Mouse (Mus musculus) kidney, embryonic 15.5 days (tissue): Measurements from ENCODE around the gene Trpm3. TPM values are rescaled to one million over a fixed set of nuclear protein-coding genes. Genes with fewer than 3 reads are reported as not detected.

Experiments used
- ATAC-seq: fragments of 200-750 bp; cut with Nextera tagmentation; replicated peaks from 2 replicates; pipeline ENCODE4 v1.8.0; 2017; ENCODE audit warnings: moderate TSS enrichment; ENCODE audit not compliant: low FRiP score
- H3K27ac ChIP-seq: fragments of 300-500 bp; sonication (generic); 2 replicates; pipeline ENCODE4 v1.5.1; 2015; ENCODE audit warnings: mild to moderate bottlenecking, inconsistent platforms
- H3K27me3 ChIP-seq: fragments of 300-500 bp; sonication (generic); 2 replicates; pipeline ENCODE4 v1.6.1; 2015; ENCODE audit warnings: inconsistent platforms
- H3K36me3 ChIP-seq: fragments of 300-500 bp; sonication (generic); 2 replicates; pipeline ENCODE4 v1.6.1; 2015; ENCODE audit warnings: inconsistent platforms
- H3K4me1 ChIP-seq: fragments of 300-500 bp; sonication (generic); 2 replicates; pipeline ENCODE4 v1.6.1; 2015; ENCODE audit warnings: inconsistent platforms
- H3K4me2 ChIP-seq: fragments of 300-500 bp; sonication (generic); 2 replicates; pipeline ENCODE4 v1.6.1; 2015; ENCODE audit warnings: moderate library complexity, mild to moderate bottlenecking, inconsistent platforms
- H3K4me3 ChIP-seq: fragments of 300-500 bp; sonication (generic); replicated peaks from 2 replicates; pipeline ENCODE4 v1.5.1; 2015; ENCODE audit warnings: mild to moderate bottlenecking, inconsistent platforms
- H3K9ac ChIP-seq: fragments of 300-500 bp; sonication (generic); 2 replicates; pipeline ENCODE4 v1.6.1; 2015; ENCODE audit warnings: mild to moderate bottlenecking, inconsistent platforms
- H3K9me3 ChIP-seq: fragments of 300-500 bp; sonication (generic); replicated peaks from 2 replicates; pipeline ENCODE4 v1.6.1; 2016; ENCODE audit warnings: inconsistent platforms
- WGBS: fragments of 180-500 bp; shearing (Covaris S2); methylation state at CpG from one replicate; pipeline ENCODE4 v1.1.7; 2015; ENCODE audit warnings: mixed read lengths; 5-methylcytosine and 5-hydroxymethylcytosine counted together
- polyA plus RNA-seq: library from polyadenylated mRNA; unstranded; fragments of >200 nt; fragmentation: Nextera tagmentation; extraction: Ambion mirVana; gene quantifications from 2 replicates; pipeline ENCODE4 v1.2.1, GENCODE M21; 2015

Trpm3 gene
- polyA plus RNA-seq, 1 experiment from 2014 or later: 3.5 TPM

- WGBS: 78% methylated on average over 9 of the region's 9 CpGs
- no peaks in the 10 kb centered on the region for H3K9me3 ChIP-seq
- no peak overlapping the region for H3K4me3 ChIP-seq
- H3K9ac ChIP-seq: no peak overlapping the region
- H3K4me1 ChIP-seq: no peaks in the 10 kb centered on the region
- H3K36me3 ChIP-seq: no peaks in the 10 kb centered on the region
- ATAC-seq: no peak
- no peak overlapping the region for H3K4me2 ChIP-seq
- H3K27ac ChIP-seq: no peak overlapping the region
- H3K27me3 ChIP-seq: no peaks in the 10 kb centered on the region
Observed at GRCm38 (mm10) chr19:22926753-22927152, 787.9 kb downstream of the Trpm3 start.

- no peak for ATAC-seq
- H3K9ac ChIP-seq: no peak overlapping the region
- no peak overlapping the region for H3K4me3 ChIP-seq
- H3K27me3 ChIP-seq: no peaks in the 10 kb centered on the region
- H3K4me2 ChIP-seq: no peak overlapping the region
- WGBS: 93% methylated on average over 6 of the region's 6 CpGs
- H3K36me3 ChIP-seq: no peaks in the 10 kb centered on the region
- no peaks in the 10 kb centered on the region for H3K9me3 ChIP-seq
- no peaks in the 10 kb centered on the region for H3K4me1 ChIP-seq
- H3K27ac ChIP-seq: no peak overlapping the region
Observed at GRCm38 (mm10) chr19:22928366-22928765, 789.5 kb downstream of the Trpm3 start.

- ATAC-seq: no peak
- Histone ChIP-seq H3K27ac (no peak overlapping the region), H3K36me3 (no peaks in the 10 kb centered on the region), H3K27me3 (no peaks in the 10 kb centered on the region), H3K4me1 (no peaks in the 10 kb centered on the region), H3K9me3 (no peaks in the 10 kb centered on the region), H3K4me2 (no peak overlapping the region), H3K9ac (no peak overlapping the region), H3K4me3 (no peak overlapping the region)
- 79% methylated on average over 6 of the region's 6 CpGs for WGBS
Observed at GRCm38 (mm10) chr19:22929768-22930167, 790.9 kb downstream of the Trpm3 start.

GRCm38 (mm10) chr19:22930368-22930834 is 791.6 kb downstream of the Trpm3 start:
- Histone ChIP-seq H3K4me2 (no peak overlapping the region), H3K36me3 (no peaks in the 10 kb centered on the region), H3K9me3 (no peaks in the 10 kb centered on the region), H3K9ac (no peak overlapping the region), H3K27me3 (no peaks in the 10 kb centered on the region), H3K27ac (no peak overlapping the region), H3K4me3 (no peak overlapping the region), H3K4me1 (no peaks in the 10 kb centered on the region)
- no peak for ATAC-seq
- WGBS: 62% methylated on average over 7 of the region's 7 CpGs

GRCm38 (mm10) chr19:22931006-22931405 is 792.2 kb downstream of the Trpm3 start:
- H3K4me1 ChIP-seq: no peaks in the 10 kb centered on the region
- no peak overlapping the region for H3K27ac ChIP-seq
- H3K9me3 ChIP-seq: no peaks in the 10 kb centered on the region
- H3K4me2 ChIP-seq: no peak overlapping the region
- 87% methylated on average over 6 of the region's 6 CpGs for WGBS
- H3K9ac ChIP-seq: no peak overlapping the region
- no peak for ATAC-seq
- no peak overlapping the region for H3K4me3 ChIP-seq
- no peaks in the 10 kb centered on the region for H3K36me3 ChIP-seq
- H3K27me3 ChIP-seq: no peaks in the 10 kb centered on the region

GRCm38 (mm10) chr19:22935067-22935466 is 796.2 kb downstream of the Trpm3 start:
- 82% methylated on average over 3 of the region's 3 CpGs for WGBS
- H3K27ac ChIP-seq: no peak overlapping the region
- no peaks in the 10 kb centered on the region for H3K9me3 ChIP-seq
- H3K4me2 ChIP-seq: no peak overlapping the region
- no peaks in the 10 kb centered on the region for H3K36me3 ChIP-seq
- no peak overlapping the region for H3K9ac ChIP-seq
- H3K4me1 ChIP-seq: peaks cover 8% of the 10 kb centered on the region
- H3K27me3 ChIP-seq: no peaks in the 10 kb centered on the region
- ATAC-seq: no peak
- H3K4me3 ChIP-seq: no peak overlapping the region

GRCm38 (mm10) chr19:22938848-22939724 is 800.2 kb downstream of the Trpm3 start:
- peaks cover 14% of the 10 kb centered on the region for H3K4me1 ChIP-seq
- ATAC-seq: no peak
- no peaks in the 10 kb centered on the region for H3K36me3 ChIP-seq
- no peak overlapping the region for H3K4me3 ChIP-seq
- no peaks in the 10 kb centered on the region for H3K27me3 ChIP-seq
- no peaks in the 10 kb centered on the region for H3K9me3 ChIP-seq
- 40% methylated on average over 14 of the region's 14 CpGs for WGBS
- no peak overlapping the region for H3K9ac ChIP-seq
- no peak overlapping the region for H3K27ac ChIP-seq
- no peak overlapping the region for H3K4me2 ChIP-seq

GRCm38 (mm10) chr19:22939836-22940235 is 801.0 kb downstream of the Trpm3 start:
- no peak for ATAC-seq
- no peaks in the 10 kb centered on the region for H3K36me3 ChIP-seq
- H3K4me3 ChIP-seq: no peak overlapping the region
- H3K9me3 ChIP-seq: no peaks in the 10 kb centered on the region
- no peak overlapping the region for H3K4me2 ChIP-seq
- H3K27ac ChIP-seq: no peak overlapping the region
- WGBS: 76% methylated on average over 5 of the region's 5 CpGs
- H3K4me1 ChIP-seq: peaks cover 14% of the 10 kb centered on the region
- no peaks in the 10 kb centered on the region for H3K27me3 ChIP-seq
- H3K9ac ChIP-seq: no peak overlapping the region

- WGBS: 48% methylated on average over 5 of the region's 5 CpGs
- Histone ChIP-seq H3K4me1 (peaks cover 14% of the 10 kb centered on the region), H3K27me3 (no peaks in the 10 kb centered on the region), H3K9ac (no peak overlapping the region), H3K4me3 (no peak overlapping the region), H3K9me3 (no peaks in the 10 kb centered on the region), H3K4me2 (no peak overlapping the region), H3K27ac (no peak overlapping the region), H3K36me3 (no peaks in the 10 kb centered on the region)
- peak; percentile 81 for ATAC-seq
Observed at GRCm38 (mm10) chr19:22940487-22940886, 801.6 kb downstream of the Trpm3 start.

- Histone ChIP-seq H3K4me2 (no peak overlapping the region), H3K27me3 (no peaks in the 10 kb centered on the region), H3K9me3 (no peaks in the 10 kb centered on the region), H3K9ac (no peak overlapping the region), H3K27ac (no peak overlapping the region), H3K36me3 (no peaks in the 10 kb centered on the region), H3K4me3 (no peak overlapping the region), H3K4me1 (peaks cover 14% of the 10 kb centered on the region)
- ATAC-seq: no peak
- WGBS: 77% methylated on average over 9 of the region's 9 CpGs
Observed at GRCm38 (mm10) chr19:22940956-22941355, 802.1 kb downstream of the Trpm3 start.

- H3K4me1 ChIP-seq: no peaks in the 10 kb centered on the region
- H3K27ac ChIP-seq: no peak overlapping the region
- H3K4me2 ChIP-seq: no peak overlapping the region
- H3K4me3 ChIP-seq: no peak overlapping the region
- no peak overlapping the region for H3K9ac ChIP-seq
- H3K36me3 ChIP-seq: no peaks in the 10 kb centered on the region
- no peaks in the 10 kb centered on the region for H3K27me3 ChIP-seq
- WGBS: 84% methylated on average over 3 of the region's 3 CpGs
- H3K9me3 ChIP-seq: no peaks in the 10 kb centered on the region
- no peak for ATAC-seq
Observed at GRCm38 (mm10) chr19:22952480-22952879, 813.6 kb downstream of the Trpm3 start.

- Histone ChIP-seq H3K27ac (no peak overlapping the region), H3K36me3 (no peaks in the 10 kb centered on the region), H3K27me3 (no peaks in the 10 kb centered on the region), H3K4me3 (no peak overlapping the region), H3K9me3 (no peaks in the 10 kb centered on the region), H3K4me2 (no peak overlapping the region), H3K4me1 (no peaks in the 10 kb centered on the region), H3K9ac (no peak overlapping the region)
- no peak for ATAC-seq
- 76% methylated on average over 4 of the region's 4 CpGs for WGBS
Observed at GRCm38 (mm10) chr19:22953191-22953590, 814.3 kb downstream of the Trpm3 start.

GRCm38 (mm10) chr19:22958414-22958813 is 819.6 kb downstream of the Trpm3 start:
- H3K4me1 ChIP-seq: peaks cover 17% of the 10 kb centered on the region
- 86% methylated on average over 4 of the region's 4 CpGs for WGBS
- no peaks in the 10 kb centered on the region for H3K36me3 ChIP-seq
- no peak overlapping the region for H3K27ac ChIP-seq
- no peak for ATAC-seq
- H3K4me2 ChIP-seq: no peak overlapping the region
- H3K9me3 ChIP-seq: no peaks in the 10 kb centered on the region
- no peak overlapping the region for H3K9ac ChIP-seq
- H3K4me3 ChIP-seq: no peak overlapping the region
- H3K27me3 ChIP-seq: no peaks in the 10 kb centered on the region
